Mouse (Mus musculus) intestine, embryonic 16.5 days (tissue): ENCODE data around the gene Wdr5. TPM values are rescaled to one million over a fixed set of nuclear protein-coding genes. Genes with fewer than 3 reads are reported as not detected.
"Not testable (repeated sequence)": the region's sequence is repeated elsewhere in the genome, so short reads cannot be mapped to it uniquely, and the experiment has no call there.

Experiments
- ATAC-seq: fragments of 200-750 bp; cut with Nextera tagmentation; 2 replicates; pipeline ENCODE4 v1.8.0; 2017; ENCODE audit warnings: moderate TSS enrichment, moderate library complexity
- H3K27ac ChIP-seq: fragments of 300-500 bp; sonication (generic); 2 replicates; pipeline ENCODE4 v1.5.1; 2014; ENCODE audit warnings: mild to moderate bottlenecking, low read length
- H3K27me3 ChIP-seq: fragments of 300-500 bp; sonication (generic); replicated peaks from 2 replicates; pipeline ENCODE4 v1.6.1; 2014; ENCODE audit warnings: low read length, control low read depth, mixed read lengths; ENCODE audit not compliant: control insufficient read depth, insufficient read depth
- H3K36me3 ChIP-seq: fragments of 300-500 bp; sonication (generic); 2 replicates; pipeline ENCODE4 v1.6.1; 2014; ENCODE audit warnings: low read length, control low read depth; ENCODE audit not compliant: control insufficient read depth, insufficient read depth
- H3K4me1 ChIP-seq: fragments of 300-500 bp; sonication (generic); 2 replicates; pipeline ENCODE4 v1.6.1; 2014; ENCODE audit warnings: low read length, control low read depth, mixed read lengths; ENCODE audit not compliant: control insufficient read depth, insufficient read depth
- H3K4me2 ChIP-seq: fragments of 300-500 bp; sonication (generic); 2 replicates; pipeline ENCODE4 v1.6.1; 2014; ENCODE audit warnings: low read depth, low read length, control low read depth
- H3K4me3 ChIP-seq: fragments of 300-500 bp; sonication (generic); 2 replicates; pipeline ENCODE4 v1.5.1; 2014; ENCODE audit warnings: mild to moderate bottlenecking, low read length
- H3K9ac ChIP-seq: fragments of 300-500 bp; sonication (generic); 2 replicates; pipeline ENCODE4 v1.6.1; 2014; ENCODE audit warnings: low read depth, low read length
- H3K9me3 ChIP-seq: fragments of 300-500 bp; sonication (generic); 2 replicates; pipeline ENCODE4 v1.6.1; 2016; ENCODE audit warnings: low read length, control low read depth; ENCODE audit not compliant: control insufficient read depth
- WGBS: fragments of 180-500 bp; shearing (Covaris S2); extraction: QIAGEN DNeasy Blood & Tissue Kit; methylation state at CpG from one replicate; pipeline ENCODE4 v1.1.7; 2014; 5-methylcytosine and 5-hydroxymethylcytosine counted together
- polyA plus RNA-seq: library from polyadenylated mRNA; unstranded; fragments of >200 nt; fragmentation: Nextera tagmentation; extraction: Ambion mirVana; gene quantifications from 2 replicates; pipeline ENCODE4 v1.2.1, GENCODE M21; 2015

Gene Wdr5
- polyA plus RNA-seq, 1 experiment from 2014 or later, result 44.8 TPM

DNA sequence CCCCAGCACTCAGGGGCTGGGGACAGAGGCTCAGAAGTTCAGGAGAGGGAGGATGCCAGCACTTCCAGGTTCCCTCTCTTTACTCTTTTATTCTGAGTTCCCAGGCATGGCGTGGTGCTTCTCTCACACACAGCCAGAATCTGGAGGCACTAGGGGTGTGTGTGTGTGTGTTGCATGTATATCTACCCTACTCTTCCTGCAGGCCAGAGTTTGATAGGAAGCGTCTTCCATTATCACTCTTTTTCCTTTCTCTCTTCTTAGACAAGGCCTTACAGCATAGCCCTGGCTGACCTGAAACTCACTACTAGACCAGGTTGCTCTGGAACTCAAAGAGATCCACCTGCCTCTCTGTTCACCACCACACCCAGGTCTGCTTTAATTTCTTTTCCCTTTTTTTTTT lies 24.0 kb upstream of the Wdr5 start:
- Histone ChIP-seq H3K4me1 (no peaks in the 10 kb centered on the region), H3K36me3 (no peaks in the 10 kb centered on the region), H3K9ac (no peak overlapping the region), H3K9me3 (no peaks in the 10 kb centered on the region), H3K4me2 (no peak overlapping the region), H3K27me3 (no peaks in the 10 kb centered on the region), H3K4me3 (no peak overlapping the region), H3K27ac (no peak overlapping the region)
- no peak for ATAC-seq
- WGBS, result 88% methylated on average over 2 of the region's 2 CpGs

DNA sequence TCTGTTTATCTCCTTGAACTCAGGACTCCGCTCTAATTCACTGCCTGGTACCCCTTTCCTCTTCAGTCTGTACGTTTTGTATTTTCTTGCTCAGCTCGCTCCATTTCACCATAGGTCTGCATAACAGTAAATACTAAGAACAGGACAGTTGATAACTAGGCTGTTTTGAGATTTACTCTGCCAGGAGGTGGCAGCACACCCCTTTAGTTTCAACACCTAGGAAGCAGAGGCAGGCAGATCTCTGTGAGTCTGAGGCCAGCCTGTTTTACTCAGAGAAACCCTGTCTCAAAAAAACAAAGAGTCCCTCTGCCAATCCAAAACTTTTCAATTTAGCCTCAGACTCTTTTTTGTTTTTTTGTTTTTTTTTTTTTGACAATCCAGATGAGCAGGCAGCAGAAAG lies 21.0 kb upstream of the Wdr5 start:
- WGBS, result 94% methylated on average over 3 of the region's 3 CpGs
- ATAC-seq, result no peak
- Histone ChIP-seq H3K4me3 (no peak overlapping the region), H3K36me3 (no peaks in the 10 kb centered on the region), H3K4me2 (no peak overlapping the region), H3K27me3 (no peaks in the 10 kb centered on the region), H3K9me3 (no peaks in the 10 kb centered on the region), H3K9ac (no peak overlapping the region), H3K4me1 (no peaks in the 10 kb centered on the region), H3K27ac (no peak overlapping the region)

DNA sequence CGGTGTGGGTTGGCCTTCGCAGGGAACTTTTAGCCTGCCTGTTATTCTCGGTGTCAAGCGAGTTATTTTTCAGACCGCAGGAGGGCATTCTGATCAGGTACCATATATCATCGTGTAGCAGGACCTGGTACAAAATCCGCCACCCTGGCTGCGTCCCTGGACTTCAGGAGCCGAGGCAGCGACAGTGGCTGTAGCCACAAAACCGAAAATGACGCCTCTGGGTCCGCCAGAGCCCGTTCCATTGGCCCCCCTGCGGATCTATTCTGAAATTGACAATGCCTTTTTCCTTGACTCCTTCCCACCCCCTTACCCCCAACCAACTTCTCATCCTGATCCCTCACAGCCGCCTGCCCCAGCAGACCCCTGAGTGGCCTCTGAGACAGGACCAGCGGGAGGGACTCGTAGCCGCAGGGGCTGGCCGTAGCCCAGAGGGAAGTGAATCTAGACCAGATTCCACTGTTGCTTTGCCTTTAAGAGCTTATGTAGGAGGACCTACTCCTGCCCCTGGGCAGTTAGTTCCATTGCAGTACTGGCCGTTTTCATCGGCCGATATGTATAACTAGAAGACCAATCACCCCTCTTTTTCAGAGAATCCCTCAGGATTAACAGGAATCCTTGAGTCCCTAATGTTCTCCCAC lies 18.4 kb upstream of the Wdr5 start:
- H3K9ac ChIP-seq, result peak overlapping the region; percentile 51
- no peak for ATAC-seq

DNA sequence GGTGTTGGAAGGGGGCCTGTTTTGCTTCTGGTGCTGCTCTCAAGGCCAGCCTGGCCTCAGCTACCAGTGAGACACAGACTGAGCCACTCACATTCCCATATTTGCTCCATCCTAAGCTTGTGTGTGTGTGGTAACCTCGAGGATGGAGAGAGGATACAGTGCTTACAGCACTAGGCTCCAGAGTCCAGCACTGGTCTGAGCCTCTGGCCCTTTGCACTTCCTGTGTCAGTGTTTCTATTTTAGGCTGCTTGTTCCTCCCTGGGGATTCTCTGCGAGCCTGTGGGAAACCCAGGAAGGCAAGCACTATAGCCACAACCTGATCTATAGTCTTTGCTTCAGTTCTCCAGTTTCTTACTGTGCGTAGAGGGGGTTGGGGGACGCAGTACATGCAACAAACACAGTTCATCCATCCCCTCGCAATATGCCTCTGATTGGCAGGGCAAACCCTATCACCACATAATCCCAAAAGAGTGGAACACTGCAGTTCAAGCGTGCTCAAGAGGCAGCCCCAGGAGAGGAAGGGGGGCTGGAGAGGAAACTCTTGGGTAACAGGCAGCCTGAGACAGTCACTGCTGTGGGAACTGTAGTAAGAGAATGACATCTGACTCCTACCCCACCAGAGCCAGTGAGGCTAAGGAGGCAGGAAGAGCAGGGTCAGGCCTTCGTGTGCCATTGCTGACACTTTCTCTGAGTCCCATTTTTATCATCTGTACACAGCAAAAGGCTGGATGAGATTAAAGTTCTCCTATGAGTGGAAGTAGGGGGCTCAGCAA lies 10.7 kb upstream of the Wdr5 start:
- Histone ChIP-seq H3K9me3 (no peaks in the 10 kb centered on the region), H3K9ac (no peak overlapping the region), H3K4me3 (no peak overlapping the region), H3K4me2 (no peak overlapping the region), H3K36me3 (no peaks in the 10 kb centered on the region), H3K27ac (peak overlapping the region; percentile 55; the same call in 1 of the 2 replicates), H3K4me1 (peaks cover 19% of the 10 kb centered on the region), H3K27me3 (no peaks in the 10 kb centered on the region)
- ATAC-seq, result no peak
- 56% methylated on average over 7 of the region's 7 CpGs for WGBS

More for the DNA sequence above, 18.4 kb upstream of the Wdr5 start:
- no peaks in the 10 kb centered on the region for H3K9me3 ChIP-seq
- no peak overlapping the region for H3K27ac ChIP-seq
- WGBS, result 57% methylated on average over 23 of the region's 23 CpGs
- H3K4me1 ChIP-seq, result no peaks in the 10 kb centered on the region
- H3K4me3 ChIP-seq, result peak overlapping the region; percentile 32
- no peaks in the 10 kb centered on the region for H3K27me3 ChIP-seq
- peak overlapping the region; percentile 46 for H3K4me2 ChIP-seq
- H3K36me3 ChIP-seq, result no peaks in the 10 kb centered on the region

- peaks cover 19% of the 10 kb centered on the region for H3K4me1 ChIP-seq
- H3K36me3 ChIP-seq, result no peaks in the 10 kb centered on the region
- H3K27me3 ChIP-seq, result no peaks in the 10 kb centered on the region
- peak overlapping the region; percentile 45; the same call in 1 of the 2 replicates for H3K27ac ChIP-seq
- H3K9me3 ChIP-seq, result no peaks in the 10 kb centered on the region
- H3K9ac ChIP-seq, result peak overlapping the region; percentile 23; the same call in 1 of the 2 replicates
- H3K4me3 ChIP-seq, result no peak overlapping the region
- peak; percentile 86 for ATAC-seq
- whole genome bisulfite sequencing, result 9% methylated on average over 6 of the region's 6 CpGs
- H3K4me2 ChIP-seq, result peak overlapping the region; percentile 9; the same call in 1 of the 2 replicates
These were observed 9.4 kb upstream of the Wdr5 start for GRCm38 (mm10) chr2:27505539-27505938.

DNA sequence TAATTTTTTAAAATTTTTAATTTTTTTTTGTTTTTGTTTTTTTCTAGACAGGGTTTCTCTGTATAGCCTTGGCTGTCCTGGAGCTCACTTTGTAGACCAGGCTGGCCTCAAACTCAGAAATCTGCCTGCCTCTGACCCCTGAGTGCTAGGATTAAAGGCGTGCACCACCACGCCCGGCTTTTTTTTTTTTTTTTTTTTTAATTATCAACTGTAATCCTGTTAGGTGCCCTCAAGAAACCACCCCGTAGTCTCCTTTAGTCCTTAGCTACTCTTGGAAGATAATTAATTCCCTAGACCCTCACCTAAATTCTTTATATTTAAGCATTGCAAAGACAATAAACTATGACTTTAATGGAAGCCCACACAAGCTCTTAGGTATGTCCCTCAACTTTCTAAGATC lies 8.3 kb upstream of the Wdr5 start:
- not testable (repeated sequence) for ATAC-seq, H3K27ac ChIP-seq, H3K4me3 ChIP-seq, H3K9ac ChIP-seq, H3K36me3 ChIP-seq, H3K27me3 ChIP-seq, H3K9me3 ChIP-seq, H3K4me2 ChIP-seq
- peaks cover 19% of the 10 kb centered on the region for H3K4me1 ChIP-seq
- 78% methylated on average over 4 of the region's 4 CpGs for WGBS

- ATAC-seq, result no peak
- peaks cover 19% of the 10 kb centered on the region for H3K4me1 ChIP-seq
- no peaks in the 10 kb centered on the region for H3K27me3 ChIP-seq
- H3K27ac ChIP-seq, result no peak within 1 kb of the TSS
- no peaks in the 10 kb centered on the region for H3K9me3 ChIP-seq
- H3K4me2 ChIP-seq, result no peak within 1 kb of the TSS
- H3K4me3 ChIP-seq, result no peak within 1 kb of the TSS
- H3K36me3 ChIP-seq, result no peaks in the 10 kb centered on the region
- no peak within 1 kb of the TSS for H3K9ac ChIP-seq
- 69% methylated on average over 4 of the region's 4 CpGs for WGBS
These were observed 7.4 kb upstream of the Wdr5 start, which contains the start of gene Brd3 for GRCm38 (mm10) chr2:27507562-27507961. Gene Brd3, minus strand, starts transcription at chr2:27507662.

DNA sequence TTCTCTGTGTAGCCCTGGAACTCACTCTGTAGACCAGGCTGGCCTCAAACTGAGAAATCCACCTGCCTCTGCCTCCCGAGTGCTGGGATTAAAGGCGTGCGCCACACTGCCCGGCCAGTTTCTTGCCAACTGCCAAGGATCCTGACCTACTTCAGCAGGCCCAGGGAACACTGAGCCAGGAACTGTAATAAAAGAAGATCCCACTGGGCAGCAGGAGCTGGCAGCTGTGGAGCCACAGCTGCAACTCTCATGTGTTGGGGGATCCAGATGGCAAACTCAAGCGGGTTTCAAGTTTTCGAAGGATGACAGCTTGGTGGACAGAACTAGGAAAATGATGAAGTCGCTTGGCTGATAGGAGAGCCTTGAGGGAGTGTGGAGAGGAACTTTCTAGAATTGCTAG lies 4.3 kb upstream of the Wdr5 start:
- WGBS, result 92% methylated on average over 7 of the region's 7 CpGs
- peaks cover 9% of the 10 kb centered on the region for H3K4me1 ChIP-seq
- no peak overlapping the region for H3K27ac ChIP-seq
- no peak overlapping the region for H3K9ac ChIP-seq
- no peak overlapping the region for H3K4me3 ChIP-seq
- no peak for ATAC-seq
- no peaks in the 10 kb centered on the region for H3K27me3 ChIP-seq
- 0 out of 2 replicates have a peak, but pooled peaks cover 2% of the 10 kb centered on the region for H3K36me3 ChIP-seq
- no peaks in the 10 kb centered on the region for H3K9me3 ChIP-seq
- H3K4me2 ChIP-seq, result no peak overlapping the region

DNA sequence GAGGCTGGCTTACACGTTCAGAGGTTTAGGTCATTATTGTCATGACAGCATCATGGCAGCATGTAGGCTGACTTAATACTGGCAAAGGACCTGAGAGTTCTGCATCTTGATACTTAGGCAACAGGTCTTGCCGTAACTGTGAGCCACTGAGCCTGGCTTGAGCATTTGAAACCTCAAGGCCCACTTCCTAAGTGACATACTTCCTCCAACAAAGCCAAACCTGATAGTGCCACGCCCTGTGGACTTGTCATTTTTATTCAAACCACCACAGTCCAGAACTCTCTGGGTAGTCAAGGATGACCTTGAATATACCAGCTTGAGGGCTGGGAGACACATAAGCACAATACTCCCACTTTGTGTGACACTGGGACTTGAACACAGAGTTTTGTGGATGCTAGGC lies 2.0 kb upstream of the Wdr5 start:
- Histone ChIP-seq H3K36me3 (0 out of 2 replicates have a peak, but pooled peaks cover 2% of the 10 kb centered on the region), H3K4me1 (peaks cover 23% of the 10 kb centered on the region), H3K4me3 (no peak overlapping the region), H3K9ac (no peak overlapping the region), H3K4me2 (no peak overlapping the region), H3K27me3 (no peaks in the 10 kb centered on the region), H3K27ac (no peak overlapping the region), H3K9me3 (no peaks in the 10 kb centered on the region)
- WGBS, result 94% methylated on average over 3 of the region's 3 CpGs
- no peak for ATAC-seq
